Mouse (Mus musculus) cortical plate, adult 2 months (tissue): ENCODE data around the gene Mex3b.

Experiments
- CTCF ChIP-seq: fragments of 200-500 bp; IDR thresholded peaks from 2 replicates; pipeline ENCODE4 v1.5.1; 2011; ENCODE audit warnings: mild to moderate bottlenecking, control low read depth, low read length; ENCODE audit not compliant: insufficient read depth; ENCODE audit errors: extremely low read depth
- POLR2A ChIP-seq: fragments of 200-500 bp; IDR thresholded peaks from 2 replicates; pipeline ENCODE4 v1.6.1; 2011; ENCODE audit warnings: mild to moderate bottlenecking, low read length, control low read depth; ENCODE audit not compliant: insufficient read depth; ENCODE audit errors: extremely low read depth

GRCm38 (mm10) chr7:82819541-82819940 lies 47.6 kb upstream of the Mex3b start:
- TF ChIP-seq CTCF = no peak
- no peak for TF ChIP-seq POLR2A
